Mouse (Mus musculus) MEL (cell line): ENCODE data around the gene Olfr945. TPM values are rescaled to one million over a fixed set of nuclear protein-coding genes. Genes with fewer than 3 reads are reported as not detected.

ENCODE experiments used
- DNase-seq: peaks from one replicate; pipeline ENCODE4 v3.0.0; 2011; ENCODE audit warnings: low read depth, low spot score
- H3K27ac ChIP-seq: 2 replicates; pipeline ENCODE4 v1.5.1; 2012; ENCODE audit warnings: low read depth, mild to moderate bottlenecking, control low read depth, low read length, moderate library complexity; ENCODE audit not compliant: control insufficient read depth
- H3K27me3 ChIP-seq, 2 experiments: fragments of 150-350 bp in 1 of 2; sonication (generic) in 1 of 2; 2 replicates each; pipeline ENCODE4 v1.6.1; 2012; ENCODE audit warnings: low read length in 2 of 2, mild to moderate bottlenecking in 2 of 2, improper control_type of control experiment in 1 of 2, moderate library complexity in 1 of 2; ENCODE audit not compliant: insufficient read depth in 2 of 2, control insufficient read depth in 1 of 2
- H3K36me3 ChIP-seq, 2 experiments: 2 replicates each; pipeline ENCODE4 v1.6.1; 2012 to 2014; ENCODE audit warnings: low read length in 2 of 2, improper control_type of control experiment in 1 of 2, inconsistent platforms in 1 of 2, mild to moderate bottlenecking in 1 of 2; ENCODE audit not compliant: insufficient read depth in 2 of 2, control insufficient read depth in 1 of 2
- H3K4me1 ChIP-seq, 2 experiments: fragments of 150-350 bp in 1 of 2; sonication (generic) in 1 of 2; 2 replicates each; pipeline ENCODE4 v1.6.1; 2012; ENCODE audit warnings: low read length in 2 of 2, improper control_type of control experiment in 1 of 2, mild to moderate bottlenecking in 1 of 2; ENCODE audit not compliant: insufficient read depth in 2 of 2, control insufficient read depth in 1 of 2
- H3K4me3 ChIP-seq, 2 experiments: fragments of 150-350 bp in 1 of 2; sonication (generic) in 1 of 2; 2 replicates each; pipeline ENCODE4 v1.5.1; 2012; ENCODE audit warnings: low read depth in 2 of 2, low read length in 2 of 2, mild to moderate bottlenecking in 2 of 2, moderate library complexity in 2 of 2, control low read depth in 1 of 2, improper control_type of control experiment in 1 of 2; ENCODE audit not compliant: control insufficient read depth in 1 of 2, insufficient read depth in 1 of 2
- H3K79me2 ChIP-seq: 2 replicates; pipeline ENCODE4 v1.6.1; 2012; ENCODE audit warnings: mild to moderate bottlenecking, low read length, moderate library complexity; ENCODE audit not compliant: control insufficient read depth, poor library complexity, insufficient read depth
- H3K9ac ChIP-seq: 2 replicates; pipeline ENCODE4 v1.6.1; 2012; ENCODE audit warnings: low read depth, mild to moderate bottlenecking, control low read depth, low read length, moderate library complexity; ENCODE audit not compliant: control insufficient read depth, poor library complexity, severe bottlenecking
- H3K9me3 ChIP-seq: fragments of 150-350 bp; sonication (generic); replicated peaks from 2 replicates; pipeline ENCODE4 v1.6.1; 2012; ENCODE audit warnings: mild to moderate bottlenecking, low read length, improper control_type of control experiment, moderate library complexity; ENCODE audit not compliant: insufficient read depth
- BHLHE40 ChIP-seq: IDR thresholded peaks from 2 replicates; pipeline ENCODE4 v1.6.1; 2012; ENCODE audit warnings: low read depth, mild to moderate bottlenecking, inconsistent platforms, low read length, improper control_type of control experiment, borderline replicate concordance
- CHD1 ChIP-seq: IDR thresholded peaks from 2 replicates; pipeline ENCODE4 v1.6.1; 2012; ENCODE audit warnings: low read depth, mild to moderate bottlenecking, inconsistent platforms, low read length, improper control_type of control experiment
- CHD2 ChIP-seq: IDR thresholded peaks from 2 replicates; pipeline ENCODE4 v1.6.1; 2011; ENCODE audit warnings: low read length, improper control_type of control experiment
- CTCF ChIP-seq, 3 experiments: IDR thresholded peaks in 2 of 3; conservative IDR thresholded peaks in 1 of 3; 2 replicates each; pipeline ENCODE4 v1.5.1; 2011 to 2012; ENCODE audit warnings: low read length in 3 of 3, low read depth in 2 of 3, mild to moderate bottlenecking in 2 of 3, improper control_type of control experiment in 1 of 3, inconsistent platforms in 1 of 3, mixed read lengths in 1 of 3, moderate library complexity in 1 of 3; ENCODE audit not compliant: control insufficient read depth in 1 of 3, insufficient read depth in 1 of 3, poor library complexity in 1 of 3, severe bottlenecking in 1 of 3
- E2F4 ChIP-seq: IDR thresholded peaks from 2 replicates; pipeline ENCODE4 v1.6.1; 2011; ENCODE audit warnings: low read depth, low read length, improper control_type of control experiment, borderline replicate concordance
- ELF1 ChIP-seq: IDR thresholded peaks from 2 replicates; pipeline ENCODE4 v1.6.1; 2014; ENCODE audit warnings: low read depth, mild to moderate bottlenecking, inconsistent platforms, low read length, improper control_type of control experiment, moderate library complexity
- EP300 ChIP-seq, 2 experiments: IDR thresholded peaks; 2 replicates each; pipeline ENCODE4 v1.6.1; 2011; ENCODE audit warnings: improper control_type of control experiment in 2 of 2, low read length in 2 of 2, low read depth in 1 of 2, mild to moderate bottlenecking in 1 of 2
- ETS1 ChIP-seq: IDR thresholded peaks from 2 replicates; pipeline ENCODE4 v1.6.1; 2012; ENCODE audit warnings: low read depth, mild to moderate bottlenecking, inconsistent platforms, low read length, improper control_type of control experiment, moderate library complexity
- GABPA ChIP-seq: IDR thresholded peaks from 2 replicates; pipeline ENCODE4 v1.6.1; 2012; ENCODE audit warnings: low read depth, mild to moderate bottlenecking, inconsistent platforms, low read length, improper control_type of control experiment, moderate library complexity
- GATA1 ChIP-seq: IDR thresholded peaks from 2 replicates; pipeline ENCODE4 v1.6.1; 2011; ENCODE audit warnings: low read depth, low read length, improper control_type of control experiment
- HCFC1 ChIP-seq: IDR thresholded peaks from 2 replicates; pipeline ENCODE4 v1.6.1; 2012; ENCODE audit warnings: low read depth, mild to moderate bottlenecking, inconsistent platforms, low read length, improper control_type of control experiment, moderate library complexity
- JUND ChIP-seq: IDR thresholded peaks from 2 replicates; pipeline ENCODE4 v1.6.1; 2011; ENCODE audit warnings: low read depth, mild to moderate bottlenecking, improper control_type of control experiment, low read length
- MAFK ChIP-seq: IDR thresholded peaks from 2 replicates; pipeline ENCODE4 v1.6.1; 2011; ENCODE audit warnings: low read depth, mild to moderate bottlenecking, low read length, improper control_type of control experiment, borderline replicate concordance
- MAX ChIP-seq: IDR thresholded peaks from 2 replicates; pipeline ENCODE4 v1.6.1; 2011; ENCODE audit warnings: low read length, improper control_type of control experiment
- MEF2A ChIP-seq: IDR thresholded peaks from 2 replicates; pipeline ENCODE4 v1.6.1; 2014; ENCODE audit warnings: low read depth, mild to moderate bottlenecking, inconsistent platforms, low read length, improper control_type of control experiment; ENCODE audit not compliant: poor library complexity, insufficient replicate concordance, severe bottlenecking; ENCODE audit errors: extremely low read depth
- MXI1 ChIP-seq: IDR thresholded peaks from 2 replicates; pipeline ENCODE4 v1.6.1; 2011; ENCODE audit warnings: mild to moderate bottlenecking, low read depth, low read length, improper control_type of control experiment
- MYB ChIP-seq: IDR thresholded peaks from 2 replicates; pipeline ENCODE4 v1.6.1; 2011; ENCODE audit warnings: mild to moderate bottlenecking, low read depth, low read length, improper control_type of control experiment
- NRF1 ChIP-seq: IDR thresholded peaks from 2 replicates; pipeline ENCODE4 v1.6.1; 2014; ENCODE audit warnings: low read depth, mild to moderate bottlenecking, inconsistent platforms, low read length, improper control_type of control experiment, moderate library complexity; ENCODE audit not compliant: poor library complexity, insufficient read depth, severe bottlenecking
- POLR2A ChIP-seq, 2 experiments: IDR thresholded peaks; 2 replicates each; pipeline ENCODE4 v1.6.1; 2011 to 2012; ENCODE audit warnings: low read length in 2 of 2, mild to moderate bottlenecking in 2 of 2, control low read depth in 1 of 2, improper control_type of control experiment in 1 of 2, low read depth in 1 of 2, moderate library complexity in 1 of 2; ENCODE audit not compliant: control insufficient read depth in 1 of 2, insufficient read depth in 1 of 2, poor library complexity in 1 of 2
- POLR2AphosphoS2 ChIP-seq: IDR thresholded peaks from 2 replicates; pipeline ENCODE4 v1.6.1; 2011; ENCODE audit warnings: low read length, improper control_type of control experiment
- POLR2AphosphoS5 ChIP-seq: IDR thresholded peaks from 2 replicates; pipeline ENCODE4 v1.6.1; 2012; ENCODE audit warnings: low read depth, borderline replicate concordance, mild to moderate bottlenecking, inconsistent platforms, low read length, moderate library complexity, mixed read lengths
- RAD21 ChIP-seq: IDR thresholded peaks from 2 replicates; pipeline ENCODE4 v1.6.1; 2011; ENCODE audit warnings: mild to moderate bottlenecking, low read depth, low read length, improper control_type of control experiment
- SIN3A ChIP-seq: IDR thresholded peaks from 2 replicates; pipeline ENCODE4 v1.6.1; 2012; ENCODE audit warnings: low read length, improper control_type of control experiment, inconsistent platforms
- TCF12 ChIP-seq: IDR thresholded peaks from 2 replicates; pipeline ENCODE4 v1.6.1; 2014; ENCODE audit warnings: low read depth, mild to moderate bottlenecking, inconsistent platforms, low read length, improper control_type of control experiment, moderate library complexity
- UBTF ChIP-seq: IDR thresholded peaks from 2 replicates; pipeline ENCODE4 v1.6.1; 2012; ENCODE audit warnings: low read depth, mild to moderate bottlenecking, inconsistent platforms, low read length, improper control_type of control experiment, moderate library complexity, borderline replicate concordance; ENCODE audit not compliant: insufficient read depth
- USF1 ChIP-seq: IDR thresholded peaks from 2 replicates; pipeline ENCODE4 v1.6.1; 2014; ENCODE audit warnings: low read depth, mild to moderate bottlenecking, inconsistent platforms, low read length, improper control_type of control experiment, moderate library complexity
- USF2 ChIP-seq, 2 experiments: IDR thresholded peaks; 2 replicates each; pipeline ENCODE4 v1.6.1; 2011 to 2012; ENCODE audit warnings: improper control_type of control experiment in 2 of 2, low read length in 2 of 2, borderline replicate concordance in 1 of 2, inconsistent platforms in 1 of 2, low read depth in 1 of 2, mild to moderate bottlenecking in 1 of 2; ENCODE audit not compliant: insufficient read depth in 1 of 2
- ZC3H11A ChIP-seq: IDR thresholded peaks from 2 replicates; pipeline ENCODE4 v1.6.1; 2012; ENCODE audit warnings: low read depth, mild to moderate bottlenecking, inconsistent platforms, low read length, improper control_type of control experiment
- ZKSCAN1 ChIP-seq: IDR thresholded peaks from 2 replicates; pipeline ENCODE4 v1.6.1; 2012; ENCODE audit warnings: low read depth, mild to moderate bottlenecking, inconsistent platforms, low read length, improper control_type of control experiment, moderate library complexity
- ZMIZ1 ChIP-seq: IDR thresholded peaks from 2 replicates; pipeline ENCODE4 v1.6.1; 2012; ENCODE audit warnings: low read depth, mild to moderate bottlenecking, inconsistent platforms, low read length, improper control_type of control experiment, moderate library complexity
- polyA plus RNA-seq, 2 experiments: library from polyadenylated mRNA; stranded (reverse) in 1 of 2; unstranded in 1 of 2; fragments of >175 nt in 1 of 2; fragments of >200 nt in 1 of 2; gene quantifications; 2 replicates each; pipeline versions ENCODE4 v1.2.1 to v1.2.4; 2012; ENCODE audit warnings: low replicate concordance in 2 of 2, low read depth in 1 of 2; ENCODE audit not compliant: insufficient read length in 2 of 2, insufficient read depth in 1 of 2, missing spikeins in 1 of 2
- total RNA-seq: library from RNA; depleted of rRNA; stranded (reverse); fragments of 300-350 nt; gene quantifications from 2 replicates; pipeline ENCODE4 v1.2.3, GENCODE M21; 2012

Gene Olfr945
- total and polyA plus RNA-seq, 3 experiments, result not detected

- Histone ChIP-seq H3K9me3 (no peaks in the 10 kb centered on the region), H3K4me1 (no peaks in the 10 kb centered on the region), H3K9ac (no peak overlapping the region), H3K4me3 (no peak overlapping the region), H3K79me2 (no peaks in the 10 kb centered on the region)
- no peak for DNase-seq
- TF ChIP-seq ETS1 (no peak), RAD21 (no peak), MXI1 (no peak), HCFC1 (no peak), MYB (no peak), MEF2A (no peak), BHLHE40 (no peak), USF2 (IDR thresholded peaks at IDR 0.05; ENCODE audit: borderline replicate concordance in 1 of 2, insufficient read depth in 1 of 2, low read depth in 1 of 2, low read length in 2 of 2) (no peak), ELF1 (no peak), USF1 (no peak), EP300 (IDR thresholded peaks at IDR 0.05; ENCODE audit: low read depth in 1 of 2, low read length in 2 of 2) (no peak), POLR2AphosphoS2 (no peak), GABPA (no peak), ZMIZ1 (no peak), GATA1 (no peak), CHD1 (no peak), NRF1 (no peak), POLR2A (IDR thresholded peaks at IDR 0.05; ENCODE audit: control insufficient read depth in 1 of 2, insufficient read depth in 1 of 2, low read depth in 1 of 2, low read length in 2 of 2, poor library complexity in 1 of 2) (no peak), POLR2AphosphoS5 (no peak), ZC3H11A (no peak)
- TF ChIP-seq, all 39 proteins: peak for 0
- no peaks in the 10 kb centered on the region for H3K27me3 ChIP-seq
- H3K27ac ChIP-seq, result no peak overlapping the region
- no peaks in the 10 kb centered on the region for H3K36me3 ChIP-seq
Measured at GRCm38 (mm10) chr9:39287136-39287535, 10.5 kb upstream of the Olfr945 start.

- no peak within 1 kb of the TSS for H3K4me3 ChIP-seq
- H3K27me3 ChIP-seq, result no peaks in the 10 kb centered on the region
- H3K36me3 ChIP-seq, result no peaks in the 10 kb centered on the region
- H3K9me3 ChIP-seq, result no peaks in the 10 kb centered on the region
- no peak for DNase-seq
- H3K27ac ChIP-seq, result no peak within 1 kb of the TSS
- H3K79me2 ChIP-seq, result no peaks in the 10 kb centered on the region
- no peak for TF ChIP-seq MAX
- TF ChIP-seq NRF1, result no peak
- no peak for TF ChIP-seq GATA1
- no peak for TF ChIP-seq ETS1
- TF ChIP-seq TCF12, result no peak
- no peak for TF ChIP-seq CTCF (IDR thresholded peaks at IDR 0.05 in 2 of 3, conservative IDR thresholded peaks at IDR 0.05 in 1 of 3; ENCODE audit: control insufficient read depth in 1 of 3, insufficient read depth in 1 of 3, low read depth in 2 of 3, low read length in 3 of 3, poor library complexity in 1 of 3, severe bottlenecking in 1 of 3)
- no peak for TF ChIP-seq SIN3A
- no peak for TF ChIP-seq POLR2AphosphoS2
- TF ChIP-seq MEF2A, result no peak
- no peak for TF ChIP-seq BHLHE40
- no peak for TF ChIP-seq CHD2
- no peak for TF ChIP-seq E2F4
- no peak for TF ChIP-seq ZKSCAN1
- TF ChIP-seq MXI1, result no peak
- no peak for TF ChIP-seq USF1
- no peak for TF ChIP-seq UBTF
- no peak for TF ChIP-seq JUND
- no peak for TF ChIP-seq MAFK
- H3K4me1 ChIP-seq, result no peaks in the 10 kb centered on the region
- no peak within 1 kb of the TSS for H3K9ac ChIP-seq
Measured at GRCm38 (mm10) chr9:39249894-39250293, 26.7 kb downstream of the Olfr945 start, which contains the start of gene Olfr1537. Gene Olfr1537, minus strand, starts transcription at chr9:39249994.
